Mouse (Mus musculus): ENCODE measurements around the gene Slc35d1. TPM values are rescaled to one million over a fixed set of nuclear protein-coding genes. Genes with fewer than 3 reads are reported as not detected.

Slc35d1 gene
- polyA plus RNA-seq, 1 experiment from 2014 or later, result 10.0 TPM

GRCm38 (mm10) chr4:103216046-103216445 lies 1.1 kb upstream of the Slc35d1 start:
- Histone ChIP-seq H3K9ac (no peak overlapping the region), H3K4me2 (replicated peaks) (no peak overlapping the region), H3K27ac (no peak overlapping the region), H3K4me1 (peaks cover 14% of the 10 kb centered on the region), H3K27me3 (replicated peaks) (no peaks in the 10 kb centered on the region), H3K9me3 (no peaks in the 10 kb centered on the region), H3K36me3 (peaks cover under 1% of the 10 kb centered on the region; the same call in 1 of the 2 replicates), H3K4me3 (no peak overlapping the region)
- no peak for ATAC-seq (ENCODE audit: low FRiP score, low read depth)
- 88% methylated on average over 6 of the region's 6 CpGs for WGBS

- Histone ChIP-seq H3K9me3 (no peaks in the 10 kb centered on the region), H3K9ac (peak overlapping the region; percentile 93), H3K27me3 (replicated peaks) (no peaks in the 10 kb centered on the region), H3K4me2 (replicated peaks) (peak overlapping the region; percentile 71), H3K27ac (peak overlapping the region; percentile 97), H3K4me3 (peak overlapping the region; percentile 86), H3K36me3 (peaks cover 14% of the 10 kb centered on the region), H3K4me1 (peaks cover 14% of the 10 kb centered on the region)
- under 1% methylated on average over 48 of the region's 48 CpGs for WGBS
- peak; percentile 86 for ATAC-seq (ENCODE audit: low FRiP score, low read depth)
Observed at GRCm38 (mm10) chr4:103214498-103214924, 453 bp downstream of the Slc35d1 start.

- peak overlapping the region; percentile 86 for H3K4me3 ChIP-seq
- H3K9ac ChIP-seq, result peak overlapping the region; percentile 93
- WGBS, result 5% methylated on average over 30 of the region's 30 CpGs
- no peak for ATAC-seq (ENCODE audit: low FRiP score, low read depth)
- no peaks in the 10 kb centered on the region for H3K27me3 ChIP-seq (replicated peaks)
- peaks cover 16% of the 10 kb centered on the region for H3K36me3 ChIP-seq
- H3K27ac ChIP-seq, result peak overlapping the region; percentile 97
- peaks cover 14% of the 10 kb centered on the region for H3K4me1 ChIP-seq
- peak overlapping the region; percentile 71 for H3K4me2 ChIP-seq (replicated peaks)
- no peaks in the 10 kb centered on the region for H3K9me3 ChIP-seq
Observed at GRCm38 (mm10) chr4:103213859-103214497, 986 bp downstream of the Slc35d1 start.

GRCm38 (mm10) chr4:103208553-103208952 lies 6.4 kb downstream of the Slc35d1 start:
- Histone ChIP-seq H3K27me3 (replicated peaks) (no peaks in the 10 kb centered on the region), H3K4me1 (peaks cover 5% of the 10 kb centered on the region), H3K4me2 (replicated peaks) (no peak overlapping the region), H3K4me3 (no peak overlapping the region), H3K27ac (no peak overlapping the region), H3K9ac (no peak overlapping the region), H3K9me3 (no peaks in the 10 kb centered on the region), H3K36me3 (peaks cover 41% of the 10 kb centered on the region)
- no peak for ATAC-seq (ENCODE audit: low FRiP score, low read depth)
- WGBS, result 88% methylated on average over 1 of the region's 1 CpGs

GRCm38 (mm10) chr4:103203646-103204045 lies 11.3 kb downstream of the Slc35d1 start:
- Histone ChIP-seq H3K9ac (no peak overlapping the region), H3K9me3 (no peaks in the 10 kb centered on the region), H3K27ac (no peak overlapping the region), H3K4me1 (no peaks in the 10 kb centered on the region), H3K36me3 (peaks cover 37% of the 10 kb centered on the region), H3K27me3 (replicated peaks) (no peaks in the 10 kb centered on the region), H3K4me2 (replicated peaks) (no peak overlapping the region), H3K4me3 (no peak overlapping the region)
- 75% methylated on average over 2 of the region's 2 CpGs for WGBS
- ATAC-seq (ENCODE audit: low FRiP score, low read depth), result no peak

- Histone ChIP-seq H3K4me3 (no peak overlapping the region), H3K27me3 (replicated peaks) (no peaks in the 10 kb centered on the region), H3K27ac (no peak overlapping the region), H3K4me2 (replicated peaks) (no peak overlapping the region), H3K4me1 (no peaks in the 10 kb centered on the region), H3K36me3 (peaks cover 17% of the 10 kb centered on the region; the same call in 1 of the 2 replicates), H3K9me3 (no peaks in the 10 kb centered on the region), H3K9ac (no peak overlapping the region)
- WGBS, result 97% methylated on average over 1 of the region's 1 CpGs
- ATAC-seq (ENCODE audit: low FRiP score, low read depth), result no peak
Observed at GRCm38 (mm10) chr4:103200046-103200445, 14.9 kb downstream of the Slc35d1 start.

- WGBS, result 47% methylated on average over 4 of the region's 4 CpGs
- H3K4me2 ChIP-seq (replicated peaks), result no peak overlapping the region
- H3K27ac ChIP-seq, result no peak overlapping the region
- no peaks in the 10 kb centered on the region for H3K9me3 ChIP-seq
- H3K36me3 ChIP-seq, result peaks cover 11% of the 10 kb centered on the region; the same call in 1 of the 2 replicates
- no peak overlapping the region for H3K4me3 ChIP-seq
- ATAC-seq (ENCODE audit: low FRiP score, low read depth), result no peak
- no peaks in the 10 kb centered on the region for H3K4me1 ChIP-seq
- H3K27me3 ChIP-seq (replicated peaks), result no peaks in the 10 kb centered on the region
- H3K9ac ChIP-seq, result no peak overlapping the region
Observed at GRCm38 (mm10) chr4:103199086-103199485, 15.9 kb downstream of the Slc35d1 start.

- H3K27ac ChIP-seq, result no peak overlapping the region
- no peak for ATAC-seq (ENCODE audit: low FRiP score, low read depth)
- no peaks in the 10 kb centered on the region for H3K27me3 ChIP-seq (replicated peaks)
- H3K4me3 ChIP-seq, result no peak overlapping the region
- no peak overlapping the region for H3K4me2 ChIP-seq (replicated peaks)
- no peaks in the 10 kb centered on the region for H3K9me3 ChIP-seq
- no peak overlapping the region for H3K9ac ChIP-seq
- WGBS, result 96% methylated on average over 8 of the region's 8 CpGs
- no peaks in the 10 kb centered on the region for H3K4me1 ChIP-seq
- peaks cover 19% of the 10 kb centered on the region for H3K36me3 ChIP-seq
Observed at GRCm38 (mm10) chr4:103197401-103197800, 17.6 kb downstream of the Slc35d1 start.

- ATAC-seq (ENCODE audit: low FRiP score, low read depth), result no peak
- no peak overlapping the region for H3K27ac ChIP-seq
- H3K9me3 ChIP-seq, result no peaks in the 10 kb centered on the region
- no peak overlapping the region for H3K9ac ChIP-seq
- peaks cover 30% of the 10 kb centered on the region for H3K36me3 ChIP-seq
- H3K27me3 ChIP-seq (replicated peaks), result no peaks in the 10 kb centered on the region
- no peak overlapping the region for H3K4me2 ChIP-seq (replicated peaks)
- no peaks in the 10 kb centered on the region for H3K4me1 ChIP-seq
- 82% methylated on average over 2 of the region's 2 CpGs for WGBS
- H3K4me3 ChIP-seq, result no peak overlapping the region
Observed at GRCm38 (mm10) chr4:103192421-103192820, 22.5 kb downstream of the Slc35d1 start.

- Histone ChIP-seq H3K4me1 (no peaks in the 10 kb centered on the region), H3K4me2 (replicated peaks) (no peak overlapping the region), H3K27ac (no peak overlapping the region), H3K36me3 (peaks cover 44% of the 10 kb centered on the region), H3K9ac (no peak overlapping the region), H3K4me3 (no peak overlapping the region), H3K9me3 (no peaks in the 10 kb centered on the region), H3K27me3 (replicated peaks) (no peaks in the 10 kb centered on the region)
- 87% methylated on average over 8 of the region's 8 CpGs for WGBS
- ATAC-seq (ENCODE audit: low FRiP score, low read depth), result no peak
Observed at GRCm38 (mm10) chr4:103188786-103189640, 26.0 kb downstream of the Slc35d1 start.

GRCm38 (mm10) chr4:103180300-103180888 lies 34.6 kb downstream of the Slc35d1 start:
- 35% methylated on average over 8 of the region's 8 CpGs for WGBS

GRCm38 (mm10) chr4:103179581-103179980 lies 35.4 kb downstream of the Slc35d1 start:
- WGBS, result 44% methylated on average over 3 of the region's 3 CpGs
- H3K4me3 ChIP-seq, result no peak overlapping the region
- H3K27ac ChIP-seq, result no peak overlapping the region
- H3K4me2 ChIP-seq (replicated peaks), result no peak overlapping the region
- peak; percentile 26; the same call in 1 of the 2 replicates for ATAC-seq (ENCODE audit: low FRiP score, low read depth)
- H3K36me3 ChIP-seq, result peaks cover 20% of the 10 kb centered on the region
- no peaks in the 10 kb centered on the region for H3K27me3 ChIP-seq (replicated peaks)
- peaks cover 19% of the 10 kb centered on the region for H3K4me1 ChIP-seq
- H3K9ac ChIP-seq, result no peak overlapping the region
- no peaks in the 10 kb centered on the region for H3K9me3 ChIP-seq

More at GRCm38 (mm10) chr4:103180300-103180888, 34.6 kb downstream of the Slc35d1 start:
- H3K4me3 ChIP-seq, result no peak overlapping the region
- H3K4me2 ChIP-seq (replicated peaks), result no peak overlapping the region
- peaks cover 19% of the 10 kb centered on the region for H3K4me1 ChIP-seq
- peak; percentile 77 for ATAC-seq (ENCODE audit: low FRiP score, low read depth)
- H3K36me3 ChIP-seq, result peaks cover 21% of the 10 kb centered on the region; the same call in 1 of the 2 replicates
- H3K9ac ChIP-seq, result no peak overlapping the region
- H3K27me3 ChIP-seq (replicated peaks), result no peaks in the 10 kb centered on the region
- no peak overlapping the region for H3K27ac ChIP-seq
- no peaks in the 10 kb centered on the region for H3K9me3 ChIP-seq

Measured in neural tube, embryonic 12.5 days (tissue).